Mouse (Mus musculus): ENCODE results near the gene Rbm28.

DNA sequence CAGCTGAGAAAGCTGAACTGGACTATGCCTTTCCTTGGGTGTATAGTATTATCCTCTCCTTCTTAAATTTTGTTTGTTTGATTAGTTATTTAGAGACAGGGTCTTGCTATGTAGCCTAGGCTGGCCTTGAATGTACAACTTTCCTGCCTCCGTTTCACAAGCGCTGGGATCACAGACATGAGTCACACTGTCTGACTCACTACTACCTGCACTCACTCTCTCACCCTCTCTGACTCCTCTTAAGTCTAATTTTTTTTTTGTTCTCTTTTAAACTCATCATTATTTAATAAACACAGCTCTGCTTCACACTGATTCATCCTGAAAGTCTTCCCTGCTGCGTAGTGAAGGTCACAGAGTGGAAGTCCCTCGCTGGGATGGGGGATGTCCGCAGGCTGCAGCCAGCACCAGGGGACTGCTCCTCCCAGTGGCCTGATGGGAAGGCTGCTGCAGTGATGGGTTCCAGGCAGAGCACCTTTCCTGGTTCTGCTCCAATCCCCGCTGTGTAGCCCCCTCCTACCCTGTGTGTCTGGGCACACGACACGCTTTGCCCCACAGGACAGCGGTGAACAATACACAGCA lies 81.9 kb downstream of the Rbm28 start:
- TF ChIP-seq CTCF (IDR thresholded peaks at IDR 0.05) = no peak
- TF ChIP-seq POLR2A (IDR thresholded peaks at IDR 0.05; ENCODE audit: insufficient read depth, low read depth, low read length) = no peak

All from heart, adult 2 months (tissue).